Mouse (Mus musculus) hindbrain, embryonic 12.5 days (tissue): ENCODE measurements around the gene Olfr1441. TPM values are rescaled to one million over a fixed set of nuclear protein-coding genes. Genes with fewer than 3 reads are reported as not detected.

Source experiments
- ATAC-seq: fragments of 200-750 bp; cut with Nextera tagmentation; 2 replicates; pipeline ENCODE4 v1.8.0; 2017; ENCODE audit warnings: moderate TSS enrichment; ENCODE audit not compliant: low FRiP score
- H3K27ac ChIP-seq: fragments of 300-500 bp; sonication (generic); 2 replicates; pipeline ENCODE4 v1.5.1; 2016; ENCODE audit warnings: mild to moderate bottlenecking
- H3K27me3 ChIP-seq: fragments of 300-500 bp; sonication (generic); 2 replicates; pipeline ENCODE4 v1.6.1; 2016; ENCODE audit warnings: mild to moderate bottlenecking
- H3K36me3 ChIP-seq: fragments of 300-500 bp; sonication (generic); 2 replicates; pipeline ENCODE4 v1.6.1; 2016; ENCODE audit warnings: mild to moderate bottlenecking
- H3K4me1 ChIP-seq: fragments of 300-500 bp; sonication (generic); 2 replicates; pipeline ENCODE4 v1.6.1; 2016
- H3K4me2 ChIP-seq: fragments of 300-500 bp; sonication (generic); replicated peaks from 2 replicates; pipeline ENCODE4 v1.6.1; 2016; ENCODE audit warnings: mild to moderate bottlenecking
- H3K4me3 ChIP-seq: fragments of 300-500 bp; sonication (generic); 2 replicates; pipeline ENCODE4 v1.5.1; 2016; ENCODE audit warnings: mild to moderate bottlenecking
- H3K9ac ChIP-seq: fragments of 300-500 bp; sonication (generic); 2 replicates; pipeline ENCODE4 v1.6.1; 2016; ENCODE audit warnings: mild to moderate bottlenecking, moderate library complexity
- H3K9me3 ChIP-seq: fragments of 300-500 bp; sonication (generic); replicated peaks from 2 replicates; pipeline ENCODE4 v1.6.1; 2016; ENCODE audit warnings: mild to moderate bottlenecking
- WGBS: fragments of 180-500 bp; shearing (Covaris S2); methylation state at CpG from one replicate; pipeline ENCODE4 v1.1.7; 2016; 5-methylcytosine and 5-hydroxymethylcytosine counted together
- polyA plus RNA-seq: library from polyadenylated mRNA; unstranded; fragments of >200 nt; fragmentation: Nextera tagmentation; extraction: Ambion mirVana; gene quantifications from 2 replicates; pipeline ENCODE4 v1.2.1, GENCODE M21; 2016

Gene Olfr1441
- polyA plus RNA-seq, 1 experiment from 2014 or later, result not detected

DNA sequence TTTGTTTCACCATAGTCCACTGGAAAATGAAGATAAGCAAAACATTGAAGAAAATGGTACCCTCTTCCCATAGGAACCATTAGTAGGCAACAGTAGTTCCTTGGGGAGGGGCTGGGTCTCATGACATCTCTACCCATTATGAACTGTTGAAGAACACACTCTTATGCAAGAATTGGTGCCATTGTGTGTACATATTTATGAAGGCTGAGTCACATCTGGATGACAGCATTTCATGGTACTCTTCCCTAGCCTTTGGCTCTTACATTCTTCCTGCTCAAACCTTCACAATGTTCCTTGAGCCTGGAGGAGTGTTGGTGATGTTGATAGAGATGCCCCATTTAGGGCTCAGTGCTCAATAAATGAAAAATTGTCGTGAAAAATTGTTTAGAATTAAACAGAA lies 22.3 kb downstream of the Olfr1441 start:
- Histone ChIP-seq H3K27me3 (no peaks in the 10 kb centered on the region), H3K27ac (no peak overlapping the region), H3K9me3 (no peaks in the 10 kb centered on the region), H3K4me1 (no peaks in the 10 kb centered on the region), H3K4me3 (no peak overlapping the region), H3K4me2 (no peak overlapping the region), H3K9ac (no peak overlapping the region), H3K36me3 (no peaks in the 10 kb centered on the region)
- WGBS, result 57% methylated on average over 1 of the region's 1 CpGs
- no peak for ATAC-seq

DNA sequence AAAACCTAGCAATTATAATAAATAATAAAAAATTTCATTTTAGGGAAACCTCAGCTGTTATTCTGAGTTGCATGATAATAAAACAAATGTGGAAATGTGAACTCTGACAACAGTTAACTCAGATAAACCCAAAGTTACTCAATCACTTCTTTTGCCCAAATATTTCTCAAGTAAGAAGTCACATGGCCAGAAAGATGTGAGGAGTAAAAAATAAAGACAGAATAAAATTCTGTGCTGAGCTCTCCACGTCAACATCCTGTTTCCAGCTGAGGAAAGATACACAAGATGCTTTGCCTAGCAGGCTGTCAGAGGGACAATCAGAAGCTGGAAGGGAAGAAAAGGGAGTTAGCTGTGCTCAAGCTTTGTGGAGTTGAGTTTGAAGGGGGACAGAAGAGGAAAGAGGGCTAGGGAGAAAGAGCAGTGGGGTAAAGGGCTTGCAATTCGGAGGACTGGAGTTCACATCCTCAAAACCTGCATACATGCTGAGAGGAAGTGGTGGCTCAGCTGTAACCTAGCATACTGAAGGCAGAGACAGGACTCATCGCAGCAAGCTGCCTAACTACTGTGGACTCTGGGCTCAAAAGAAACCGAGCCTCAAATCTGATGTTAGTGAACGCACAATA lies 23.0 kb downstream of the Olfr1441 start:
- Histone ChIP-seq H3K9ac (no peak overlapping the region), H3K4me2 (no peak overlapping the region), H3K36me3 (no peaks in the 10 kb centered on the region), H3K9me3 (no peaks in the 10 kb centered on the region), H3K27ac (no peak overlapping the region), H3K4me1 (no peaks in the 10 kb centered on the region), H3K27me3 (no peaks in the 10 kb centered on the region), H3K4me3 (no peak overlapping the region)
- WGBS, result 71% methylated on average over 5 of the region's 5 CpGs
- ATAC-seq, result no peak

DNA sequence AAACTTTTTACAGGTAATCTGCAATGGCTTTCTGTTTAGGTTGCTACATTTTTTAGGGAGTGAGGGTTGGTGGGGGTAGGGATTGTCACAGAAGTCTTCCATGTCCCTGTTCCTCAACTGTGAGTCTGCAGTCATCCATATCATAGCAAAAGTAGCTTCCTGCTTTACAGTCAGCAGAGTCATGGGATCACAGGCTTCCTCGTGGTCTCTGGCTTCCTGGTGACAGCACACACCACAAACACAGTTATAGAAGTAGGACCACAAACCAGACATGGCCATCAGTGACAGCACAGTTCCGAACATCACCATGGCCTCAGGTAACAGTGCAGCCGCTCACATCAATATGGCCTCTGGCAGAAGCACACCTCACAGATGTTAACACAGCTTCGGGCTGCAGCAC lies 25.3 kb downstream of the Olfr1441 start:
- Histone ChIP-seq H3K9me3 (no peaks in the 10 kb centered on the region), H3K4me2 (no peak overlapping the region), H3K4me3 (no peak overlapping the region), H3K27ac (no peak overlapping the region), H3K36me3 (no peaks in the 10 kb centered on the region), H3K4me1 (no peaks in the 10 kb centered on the region), H3K27me3 (no peaks in the 10 kb centered on the region), H3K9ac (no peak overlapping the region)
- WGBS, result 86% methylated on average over 4 of the region's 4 CpGs
- ATAC-seq, result no peak

DNA sequence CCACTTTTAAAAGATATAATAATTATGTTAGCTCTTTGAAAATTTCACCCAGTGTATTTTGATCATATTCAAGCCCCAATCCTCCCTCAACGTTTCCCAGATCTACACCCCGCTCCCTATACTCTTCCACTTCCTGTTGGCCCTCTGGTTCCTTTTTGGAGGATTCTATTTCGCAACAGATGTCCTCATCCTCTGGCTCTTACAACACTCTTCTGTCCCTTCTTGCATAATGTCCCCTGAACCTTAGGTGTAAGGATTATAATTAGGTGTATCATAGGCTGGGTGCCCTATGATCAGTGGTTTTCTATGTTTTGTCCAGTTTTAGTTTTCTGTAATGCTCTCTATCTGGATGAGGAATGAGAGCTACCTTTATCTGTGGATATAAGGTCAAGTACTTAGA lies 27.8 kb downstream of the Olfr1441 start:
- Histone ChIP-seq H3K27me3 (no peaks in the 10 kb centered on the region), H3K4me1 (no peaks in the 10 kb centered on the region), H3K36me3 (no peaks in the 10 kb centered on the region), H3K4me3 (no peak overlapping the region), H3K9ac (no peak overlapping the region), H3K27ac (no peak overlapping the region), H3K4me2 (no peak overlapping the region), H3K9me3 (no peaks in the 10 kb centered on the region)
- 84% methylated on average over 3 of the region's 3 CpGs for WGBS
- no peak for ATAC-seq

DNA sequence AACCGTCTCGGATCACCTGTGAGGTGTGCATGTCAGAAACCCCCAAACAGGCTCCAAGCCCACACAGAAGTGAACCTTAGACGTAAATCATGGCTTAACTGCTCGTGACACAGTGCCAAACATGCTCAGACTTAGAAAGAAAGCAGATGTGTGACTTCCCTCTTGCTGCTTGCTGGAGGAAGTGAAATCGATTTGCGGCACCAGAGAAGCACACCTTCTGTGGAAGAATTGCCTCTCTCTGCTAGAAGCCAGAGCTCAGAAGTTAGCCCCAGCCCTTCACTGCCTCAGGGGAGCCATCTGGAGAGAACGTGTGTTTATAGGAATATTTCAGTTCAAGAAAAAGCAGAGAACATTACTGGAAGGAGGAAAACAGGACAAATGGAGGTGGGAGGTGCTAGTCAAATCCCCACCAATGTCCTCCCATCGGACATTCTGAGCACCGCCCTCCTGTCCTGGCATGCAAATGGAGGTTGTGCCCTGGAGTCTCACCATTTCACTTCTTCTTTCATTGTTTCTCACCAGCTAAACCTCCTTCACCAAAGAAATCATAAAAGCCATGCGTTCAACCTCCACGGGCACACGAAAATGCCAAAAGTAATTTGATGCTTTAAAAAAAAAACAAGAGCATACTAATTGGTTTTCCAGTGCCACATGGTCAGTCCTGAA lies 40.3 kb downstream of the Olfr1441 start:
- H3K27ac ChIP-seq, result no peak overlapping the region
- no peak overlapping the region for H3K9ac ChIP-seq
- no peaks in the 10 kb centered on the region for H3K36me3 ChIP-seq
- H3K4me3 ChIP-seq, result no peak overlapping the region
- no peaks in the 10 kb centered on the region for H3K4me1 ChIP-seq
- ATAC-seq, result no peak
- H3K9me3 ChIP-seq, result no peaks in the 10 kb centered on the region
- H3K4me2 ChIP-seq, result no peak overlapping the region
- WGBS, result 81% methylated on average over 12 of the region's 12 CpGs
- no peaks in the 10 kb centered on the region for H3K27me3 ChIP-seq

DNA sequence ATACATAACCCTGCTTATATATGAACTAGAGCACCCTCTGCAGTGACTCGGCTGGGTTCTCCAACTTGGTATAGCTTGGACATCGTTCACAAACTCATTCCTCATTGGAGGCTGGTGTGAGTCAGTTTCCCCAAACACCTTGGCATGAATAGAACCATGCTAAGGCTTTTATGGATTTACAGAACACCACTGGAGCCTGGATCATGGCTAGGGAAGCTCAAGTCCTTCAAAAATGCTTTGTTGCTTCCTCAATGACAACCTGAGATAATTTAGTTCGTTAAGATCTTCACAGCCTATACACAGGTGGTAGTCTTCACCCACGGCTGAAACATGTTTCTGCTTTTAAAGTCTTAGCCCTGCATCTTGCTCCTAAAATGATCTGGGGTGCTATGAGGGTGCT lies 42.3 kb downstream of the Olfr1441 start:
- WGBS, result 89% methylated on average over 4 of the region's 4 CpGs
- H3K9ac ChIP-seq, result no peak overlapping the region

DNA sequence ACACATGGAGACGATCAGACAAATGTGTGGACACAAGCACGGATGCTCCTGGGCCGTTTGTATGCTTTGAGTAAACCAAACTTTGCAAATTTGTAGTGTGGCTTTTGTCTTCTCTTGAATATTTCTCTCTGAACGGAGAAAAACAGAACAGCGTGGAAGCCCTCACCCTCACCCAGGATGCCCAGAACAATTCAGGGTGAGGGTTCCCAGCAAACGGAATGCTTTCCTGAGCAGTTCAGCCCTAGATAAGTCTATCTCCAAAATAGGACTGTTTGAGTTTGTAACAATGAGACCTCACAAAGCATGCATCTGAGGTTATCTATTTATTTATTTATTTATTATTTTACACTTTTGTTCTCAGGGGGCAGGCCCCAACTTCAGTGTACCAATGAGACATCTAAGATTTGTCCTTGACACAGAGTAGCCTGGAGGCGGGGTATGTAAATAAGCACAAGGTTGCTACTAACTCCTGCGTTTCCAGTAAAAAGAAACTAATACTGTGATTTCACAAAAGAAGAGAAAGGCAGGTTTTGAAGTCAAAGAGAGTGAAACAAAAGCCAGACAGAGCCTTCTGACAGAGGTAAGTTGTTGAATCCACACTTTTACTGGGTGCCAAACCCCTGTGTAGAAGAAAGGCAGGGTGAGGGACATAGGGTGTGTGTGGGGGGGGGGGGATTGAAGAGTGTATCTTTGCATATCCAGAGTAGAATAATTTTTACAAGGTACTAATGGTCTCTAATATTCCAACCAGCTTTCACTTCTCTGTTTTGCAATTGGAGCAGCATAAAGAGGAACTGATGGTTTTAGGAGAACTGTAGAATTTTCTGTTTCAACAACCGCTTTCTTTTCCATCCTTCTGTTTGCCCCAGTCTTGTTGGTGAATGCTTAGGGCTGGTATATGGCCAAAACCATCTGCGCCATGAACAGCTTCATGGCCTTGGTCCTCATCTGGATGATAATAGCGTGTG lies 43.3 kb downstream of the Olfr1441 start, which contains the start of gene Mpeg1:
Gene Mpeg1 (plus strand): TSS at position 498 of the 968 bp plus-strand sequence.
- Histone ChIP-seq H3K4me3 (no peak within 1 kb of the TSS), H3K27me3 (no peaks in the 10 kb centered on the region), H3K9me3 (no peaks in the 10 kb centered on the region), H3K27ac (no peak within 1 kb of the TSS), H3K36me3 (0 out of 2 replicates have a peak, but pooled peaks cover 2% of the 10 kb centered on the region), H3K4me2 (no peak within 1 kb of the TSS), H3K4me1 (no peaks in the 10 kb centered on the region), H3K9ac (no peak within 1 kb of the TSS)
- no peak for ATAC-seq
- 80% methylated on average over 11 of the region's 11 CpGs for WGBS

More for the DNA sequence above, 42.3 kb downstream of the Olfr1441 start:
- Histone ChIP-seq H3K27ac (no peak overlapping the region), H3K9me3 (no peaks in the 10 kb centered on the region), H3K27me3 (no peaks in the 10 kb centered on the region), H3K4me2 (no peak overlapping the region), H3K4me3 (no peak overlapping the region), H3K36me3 (no peaks in the 10 kb centered on the region), H3K4me1 (no peaks in the 10 kb centered on the region)
- ATAC-seq, result no peak

DNA sequence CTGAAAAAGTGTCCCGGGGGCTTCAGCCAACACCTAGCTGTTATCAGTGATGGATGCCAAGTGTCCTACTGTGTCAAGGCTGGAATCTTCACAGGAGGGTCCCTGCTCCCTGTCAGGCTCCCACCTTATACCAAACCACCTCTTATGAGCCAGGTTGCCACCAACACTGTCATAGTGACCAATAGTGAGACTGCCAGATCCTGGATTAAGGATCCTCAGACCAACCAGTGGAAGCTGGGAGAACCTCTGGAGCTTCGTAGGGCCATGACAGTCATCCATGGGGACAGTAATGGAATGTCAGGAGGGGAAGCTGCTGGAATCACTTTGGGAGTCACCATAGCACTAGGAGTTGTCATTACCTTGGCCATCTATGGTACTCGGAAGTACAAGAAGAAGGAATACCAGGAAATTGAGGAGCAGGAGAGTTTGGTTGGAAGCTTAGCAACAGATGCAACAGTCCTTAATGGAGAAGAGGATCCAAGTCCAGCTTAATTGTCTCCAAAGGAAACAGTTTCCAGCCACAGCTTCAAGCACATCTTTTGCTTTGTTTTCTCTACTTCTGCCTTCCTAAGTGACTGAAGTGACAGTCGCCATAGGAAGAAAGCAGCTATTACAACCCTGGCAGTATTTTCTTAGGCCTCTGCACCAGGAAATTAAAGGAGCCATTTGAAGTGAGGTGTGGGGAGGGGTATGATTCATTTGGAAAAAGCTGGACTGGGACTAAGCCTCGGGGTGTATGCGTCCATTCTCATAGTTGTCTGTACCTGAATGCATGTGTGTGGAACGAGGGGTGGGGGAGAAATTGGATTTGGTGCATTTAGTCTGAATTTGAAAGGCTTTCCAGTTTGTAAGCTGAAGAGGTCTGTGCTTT lies 45.9 kb downstream of the Olfr1441 start:
- Histone ChIP-seq H3K9me3 (no peaks in the 10 kb centered on the region), H3K27ac (no peak overlapping the region), H3K27me3 (no peaks in the 10 kb centered on the region), H3K9ac (no peak overlapping the region), H3K4me2 (no peak overlapping the region), H3K4me3 (no peak overlapping the region), H3K4me1 (no peaks in the 10 kb centered on the region), H3K36me3 (0 out of 2 replicates have a peak, but pooled peaks cover 7% of the 10 kb centered on the region)
- no peak for ATAC-seq
- whole genome bisulfite sequencing, result 65% methylated on average over 7 of the region's 7 CpGs

DNA sequence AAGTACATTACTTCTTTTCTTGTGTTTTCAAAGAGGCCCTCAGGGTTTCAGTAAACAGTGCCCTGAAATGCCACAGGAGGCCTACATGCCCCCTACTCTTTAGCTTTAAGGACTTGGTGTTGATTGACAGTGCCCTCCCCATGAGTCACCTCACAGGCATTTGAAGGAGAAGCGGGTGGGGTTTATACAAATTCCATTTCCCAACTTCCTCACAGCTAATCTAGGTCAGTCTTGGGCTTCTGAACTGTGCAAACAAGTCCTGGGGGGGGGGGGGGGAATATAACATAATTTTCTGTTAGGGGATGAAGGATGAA lies 46.4 kb downstream of the Olfr1441 start:
- Histone ChIP-seq H3K4me3 (no peak overlapping the region), H3K9me3 (no peaks in the 10 kb centered on the region), H3K4me1 (no peaks in the 10 kb centered on the region), H3K27ac (no peak overlapping the region), H3K27me3 (no peaks in the 10 kb centered on the region), H3K9ac (no peak overlapping the region), H3K36me3 (peaks cover 11% of the 10 kb centered on the region; the same call in 1 of the 2 replicates), H3K4me2 (no peak overlapping the region)
- no peak for ATAC-seq
- WGBS, result 42% methylated on average over 1 of the region's 1 CpGs

DNA sequence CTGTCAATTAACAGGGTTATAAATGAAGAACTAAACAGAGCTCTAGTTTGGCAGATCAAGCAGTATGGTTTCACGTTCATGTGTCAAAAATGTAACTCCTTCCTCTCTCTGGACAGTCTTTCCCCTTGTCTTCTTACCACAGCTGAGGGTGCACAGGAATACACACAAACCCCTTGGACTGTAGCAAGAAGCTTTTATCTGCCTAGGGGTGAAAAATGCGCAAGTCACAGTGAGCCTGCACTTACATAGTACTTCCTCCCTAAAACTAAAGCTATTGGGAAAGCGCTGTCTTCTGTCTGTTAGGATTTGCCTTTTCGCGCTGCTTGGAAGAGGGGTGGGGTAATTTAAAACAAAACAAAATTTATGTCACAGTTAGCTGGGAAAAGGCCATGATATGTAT lies 46.9 kb downstream of the Olfr1441 start:
- no peak for ATAC-seq
- WGBS, result 78% methylated on average over 5 of the region's 5 CpGs
- Histone ChIP-seq H3K9me3 (no peaks in the 10 kb centered on the region), H3K9ac (no peak overlapping the region), H3K4me2 (no peak overlapping the region), H3K27ac (0 out of 2 replicates have a peak overlapping the region, but pooled peaks have one; percentile 30), H3K36me3 (peaks cover 15% of the 10 kb centered on the region), H3K27me3 (no peaks in the 10 kb centered on the region), H3K4me1 (no peaks in the 10 kb centered on the region), H3K4me3 (no peak overlapping the region)

DNA sequence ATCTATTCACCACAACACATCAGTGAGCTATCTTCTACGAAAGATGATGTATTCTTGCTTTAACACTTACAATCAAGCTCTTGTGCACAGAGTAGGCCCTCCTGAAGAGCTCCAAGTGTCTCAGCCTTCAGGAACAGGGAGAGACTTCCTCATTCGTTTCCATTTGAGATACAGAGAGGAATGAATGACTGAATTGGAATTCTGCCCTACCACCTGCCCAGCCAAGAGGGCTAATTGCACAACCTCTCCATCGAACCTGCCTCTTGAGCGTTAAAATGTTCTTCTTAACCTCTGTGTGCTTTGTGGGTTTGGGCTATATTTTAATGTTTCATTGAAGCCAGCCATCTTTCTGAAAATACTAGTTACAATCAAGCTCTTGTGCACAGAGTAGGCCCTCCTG lies 47.4 kb downstream of the Olfr1441 start:
- Histone ChIP-seq H3K4me1 (no peaks in the 10 kb centered on the region), H3K4me3 (no peak overlapping the region), H3K27ac (no peak overlapping the region), H3K27me3 (no peaks in the 10 kb centered on the region), H3K4me2 (no peak overlapping the region), H3K9ac (no peak overlapping the region), H3K9me3 (no peaks in the 10 kb centered on the region), H3K36me3 (peaks cover 21% of the 10 kb centered on the region)
- ATAC-seq, result no peak
- 88% methylated on average over 4 of the region's 4 CpGs for WGBS
